ENCODE assay signal across 17 mouse cellular contexts in genomic region chr12:64249974-64250373, GRCm38 (mm10).
"Had no signal": no experiment of that assay in that cellular context is flagged by ENCODE, and none has a peak within 500 bp of the region (broad histone marks: within the 10 kb centered on the region; RNA-seq: fewer than 3 reads in every experiment).

No protein-coding gene starts in this region.

- H3K27me3 ChIP-seq: lung, embryonic 15.5 days; megakaryocyte, embryonic 14.5 days; midbrain, embryonic 13.5 days; midbrain, embryonic 15.5 days; neural tube, embryonic 12.5 days; stomach, embryonic 15.5 days had no signal

- DNase-seq: lung, adult 2 months; lung, postnatal 14 days; lung, postnatal 36 days; right cerebral cortex, postnatal 14 days; thymus, adult 2 months; thymus, postnatal 25 days; thymus, postnatal 4 days had no signal

- ATAC-seq: lung, postnatal 0 days; midbrain, embryonic 13.5 days; midbrain, embryonic 15.5 days had no signal

- H3K4me2 ChIP-seq: lung, embryonic 15.5 days; midbrain, embryonic 11.5 days; midbrain, embryonic 13.5 days; midbrain, embryonic 15.5 days; neural tube, embryonic 12.5 days; stomach, embryonic 15.5 days had no signal

- H3K9ac ChIP-seq: lung, embryonic 15.5 days; midbrain, embryonic 13.5 days; midbrain, embryonic 15.5 days; neural tube, embryonic 12.5 days; stomach, embryonic 15.5 days had no signal

- H3K36me3 ChIP-seq: lung, embryonic 15.5 days; midbrain, embryonic 13.5 days; midbrain, embryonic 15.5 days; neural tube, embryonic 12.5 days; stomach, embryonic 15.5 days had no signal

- H3K9me3 ChIP-seq: lung, embryonic 15.5 days; megakaryocyte, embryonic 14.5 days; midbrain, embryonic 13.5 days; midbrain, embryonic 15.5 days; neural tube, embryonic 12.5 days; stomach, embryonic 15.5 days had no signal

- H3K4me1 ChIP-seq: lung, embryonic 15.5 days; megakaryocyte, embryonic 14.5 days; midbrain, embryonic 13.5 days; midbrain, embryonic 15.5 days; neural tube, embryonic 12.5 days; stomach, embryonic 15.5 days had no signal

- H3K4me3 ChIP-seq: lung, embryonic 15.5 days; megakaryocyte, embryonic 14.5 days; midbrain, embryonic 13.5 days; midbrain, embryonic 15.5 days; neural tube, embryonic 12.5 days; stomach, embryonic 15.5 days had no signal

- H3K27ac ChIP-seq: lung, embryonic 15.5 days; macrophage; midbrain, embryonic 13.5 days; midbrain, embryonic 15.5 days; neural tube, embryonic 12.5 days; stomach, embryonic 15.5 days; stomach, postnatal 0 days had no signal
